Mouse (Mus musculus) layer of hippocampus, adult 11-12 months (tissue): ENCODE measurements at regions not wholly inside any gene's neighbourhood (a gene's known extent, or its start where the extent isn't known, plus 50 kb on each side); places are given as distances from the start of the nearest gene placed in this dataset.

ENCODE experiments used
- DNase-seq: peaks from one replicate; pipeline ENCODE4 v3.0.0; 2022; ENCODE audit warnings: low spot score

- DNase-seq: no peak
These were observed 295.2 kb upstream of the Gadl1 start for GRCm38 (mm10) chr9:115614007-115614406.

DNA sequence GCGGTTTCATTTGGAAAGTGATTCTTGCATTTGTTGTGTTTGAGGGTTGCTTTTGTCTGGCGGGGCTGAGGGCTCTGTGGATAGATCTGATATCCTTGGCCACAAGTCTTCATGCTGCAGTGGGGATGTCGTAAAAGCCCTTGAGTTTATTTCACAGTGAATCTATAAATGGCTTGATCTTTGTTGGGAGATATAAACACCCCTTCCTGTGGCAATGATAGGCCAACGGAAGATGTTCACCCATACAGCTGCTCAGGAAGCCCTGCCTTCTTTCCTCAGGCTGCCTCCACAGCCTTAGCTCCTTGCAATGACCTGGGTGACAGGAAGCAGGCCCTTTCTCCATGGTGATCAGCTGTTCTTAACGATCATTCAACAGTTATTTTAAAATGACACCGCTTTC is 291.3 kb upstream of the Gadl1 start:
- DNase-seq: no peak

- DNase-seq: no peak
These were observed 285.3 kb upstream of the Gadl1 start for GRCm38 (mm10) chr9:115623948-115624347.

- no peak for DNase-seq
These were observed 284.3 kb upstream of the Gadl1 start for GRCm38 (mm10) chr9:115624721-115625496.

GRCm38 (mm10) chr9:115627551-115627950 is 281.7 kb upstream of the Gadl1 start:
- DNase-seq: no peak

DNA sequence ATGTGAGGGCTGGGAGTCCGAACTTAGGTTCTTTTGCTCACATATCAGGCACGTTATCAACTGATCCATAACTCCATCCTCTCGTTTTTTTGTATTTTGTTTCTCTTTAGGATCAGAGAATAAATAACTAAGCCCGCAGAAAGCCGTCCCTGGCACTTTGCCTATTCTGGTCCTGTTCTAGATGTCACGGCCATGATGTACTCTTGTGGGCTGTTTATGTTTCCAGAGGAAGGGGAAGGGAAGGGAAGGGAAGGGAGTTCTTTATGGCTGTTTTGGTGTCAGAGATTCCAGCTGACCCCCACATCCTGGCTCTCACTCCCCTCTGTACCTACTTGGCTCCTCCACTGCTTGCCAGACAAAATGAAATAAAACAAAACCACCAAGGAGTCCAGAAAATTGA is 272.1 kb upstream of the Gadl1 start:
- DNase-seq: no peak

GRCm38 (mm10) chr9:115640781-115641180 is 268.5 kb upstream of the Gadl1 start:
- DNase-seq: no peak

DNA sequence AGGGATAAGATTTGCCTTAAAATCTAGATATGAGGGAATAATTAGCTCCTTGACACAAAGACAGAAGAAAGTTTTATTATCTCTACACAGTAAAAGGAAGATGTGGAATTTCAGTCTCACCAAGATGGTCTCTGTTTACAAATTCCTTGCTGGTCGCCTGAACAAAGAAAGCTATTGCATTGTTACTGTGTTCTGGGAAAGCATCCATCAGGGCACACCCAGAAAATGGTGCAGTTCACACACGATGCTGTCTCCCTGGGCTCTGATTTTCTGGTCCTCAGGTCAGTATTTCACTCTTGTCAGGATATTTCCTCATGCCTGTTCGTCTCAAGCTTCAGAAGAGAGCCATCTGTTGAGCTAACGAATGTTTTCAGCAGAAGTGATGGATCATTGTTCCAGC is 267.2 kb upstream of the Gadl1 start:
- DNase-seq: no peak

- no peak for DNase-seq
These were observed 264.3 kb upstream of the Gadl1 start for GRCm38 (mm10) chr9:115644953-115645352.

DNA sequence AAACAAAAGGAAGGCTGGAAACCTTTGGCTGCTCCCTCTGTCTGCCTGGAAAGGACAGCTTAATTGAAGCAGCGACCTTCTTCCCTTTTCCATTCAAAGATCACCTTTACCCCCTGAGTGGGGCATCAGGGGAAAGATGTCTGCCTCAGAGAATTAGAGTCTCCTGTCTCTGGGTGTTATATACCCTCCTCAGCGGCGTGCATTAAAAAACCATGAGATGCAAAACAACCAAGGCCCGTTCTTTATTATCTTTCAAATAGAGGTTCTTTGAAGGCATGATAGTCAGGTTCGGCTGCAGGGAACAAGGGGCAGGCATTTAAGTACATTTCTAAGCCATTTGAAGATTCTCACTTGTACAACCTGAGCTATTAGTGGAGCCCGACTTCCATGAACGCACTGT is 263.0 kb upstream of the Gadl1 start:
- no peak for DNase-seq

DNA sequence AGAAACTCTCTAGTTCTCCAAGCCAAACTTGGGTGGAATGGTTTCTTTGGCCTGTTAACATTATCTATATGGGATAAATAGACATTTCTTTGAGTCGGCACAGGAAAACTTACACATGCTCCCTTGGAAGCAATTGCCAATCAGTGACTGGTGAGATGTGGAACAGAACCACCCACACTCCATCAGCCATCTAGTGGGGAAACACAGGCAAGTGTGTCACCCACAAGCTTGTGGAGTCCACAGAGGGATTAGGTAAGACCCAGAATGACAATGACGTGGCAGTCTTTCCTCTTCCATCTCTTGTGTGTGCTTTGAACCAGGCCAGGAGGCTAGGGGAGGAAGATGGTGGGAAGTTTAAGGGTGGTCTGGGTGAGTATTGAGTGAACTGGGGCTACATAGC is 257.5 kb upstream of the Gadl1 start:
- peak; percentile 45 for DNase-seq

- DNase-seq: no peak
These were observed 256.1 kb upstream of the Gadl1 start for GRCm38 (mm10) chr9:115653116-115653515.

- no peak for DNase-seq
These were observed 254.3 kb upstream of the Gadl1 start for GRCm38 (mm10) chr9:115654933-115655332.

DNA sequence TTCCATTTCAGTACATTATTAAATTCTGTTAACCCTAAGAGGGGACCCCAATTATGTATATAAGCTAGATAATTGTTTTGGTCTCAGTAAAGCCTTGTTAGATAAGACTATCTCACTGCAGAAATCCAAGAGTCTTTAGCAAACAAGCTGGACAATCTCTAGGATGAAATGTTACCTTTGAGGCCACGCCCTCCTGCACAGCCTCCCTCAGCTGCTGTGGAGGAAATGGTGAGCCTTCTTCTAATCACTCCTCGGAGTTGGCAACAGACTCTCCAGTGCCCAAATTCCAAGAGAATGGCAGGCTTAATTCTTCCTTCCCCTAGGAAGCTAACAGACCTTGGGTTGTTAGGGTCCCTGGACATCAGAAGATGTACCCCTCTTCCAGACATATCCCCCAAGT is 252.7 kb upstream of the Gadl1 start:
- DNase-seq: no peak

GRCm38 (mm10) chr9:115656994-115657713 is 252.1 kb upstream of the Gadl1 start:
- DNase-seq: no peak

DNA sequence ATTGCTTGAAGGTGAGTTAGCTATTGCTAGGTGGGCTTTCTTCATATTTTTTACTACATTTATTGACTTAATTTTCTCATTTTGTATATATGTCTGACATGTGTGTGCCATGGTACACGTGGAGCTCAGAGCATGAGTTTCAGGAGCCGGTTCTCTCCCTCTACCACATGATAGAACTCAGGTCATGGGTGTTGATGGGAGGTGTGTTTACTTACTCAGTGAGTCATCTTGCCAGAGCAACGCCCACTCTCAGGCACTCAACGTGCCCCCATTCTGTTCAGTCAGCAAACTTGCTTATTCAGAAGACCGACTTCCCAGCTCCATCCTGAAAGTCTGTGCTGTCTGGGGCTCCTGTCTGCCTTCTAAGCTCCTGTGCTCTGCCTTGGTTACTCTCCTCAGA is 250.8 kb upstream of the Gadl1 start:
- no peak for DNase-seq

DNA sequence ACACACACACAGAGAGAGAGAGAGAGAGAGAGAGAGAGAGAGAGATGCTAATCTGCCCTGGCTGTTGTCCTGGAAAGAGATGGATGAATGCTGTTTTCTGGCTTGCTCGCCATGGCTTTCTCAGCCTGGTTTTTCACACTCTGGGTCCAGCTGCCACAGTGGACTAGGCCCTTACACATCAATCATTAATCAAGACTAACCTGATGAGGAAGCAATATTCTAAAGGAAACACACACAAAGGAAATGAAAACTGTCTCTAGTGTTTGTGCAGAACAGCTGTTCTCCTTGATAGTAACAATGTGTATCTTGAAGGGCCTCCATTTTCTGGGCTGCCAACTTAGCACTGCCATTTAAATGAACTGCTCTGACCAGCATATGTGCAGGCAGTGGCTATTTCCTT is 248.9 kb upstream of the Gadl1 start:
- DNase-seq: no peak

DNA sequence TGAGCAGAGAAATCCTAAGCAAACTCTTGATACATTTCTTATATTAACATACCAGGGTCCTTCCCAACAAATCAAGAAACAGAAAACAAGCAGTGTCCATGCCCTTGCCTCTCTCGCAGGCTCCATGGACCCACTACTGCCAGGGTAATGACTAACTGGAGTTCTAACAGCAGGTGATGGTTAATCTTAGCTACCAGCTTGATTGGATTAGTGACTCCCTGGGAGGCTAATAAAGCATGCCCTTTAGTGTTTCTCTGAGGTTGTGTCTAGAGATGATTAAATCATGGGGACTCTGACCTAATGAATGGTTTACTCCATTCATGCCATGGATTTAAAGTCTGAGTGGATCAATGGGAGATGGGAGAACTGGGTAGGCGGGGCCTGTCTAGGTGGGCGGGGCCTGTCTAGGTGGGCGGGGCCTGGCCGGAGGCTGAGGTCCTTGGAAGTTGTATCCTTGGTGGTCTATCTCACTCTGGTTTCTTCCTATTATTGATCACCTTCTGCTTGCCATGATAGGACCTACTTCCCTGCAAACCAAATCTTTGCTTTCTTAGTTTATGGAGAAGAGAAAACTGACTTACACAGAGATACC is 247.3 kb upstream of the Gadl1 start:
- DNase-seq: no peak

- no peak for DNase-seq
These were observed 243.8 kb upstream of the Gadl1 start for GRCm38 (mm10) chr9:115665337-115666004.

GRCm38 (mm10) chr9:115666530-115666929 is 242.7 kb upstream of the Gadl1 start:
- DNase-seq: no peak

DNA sequence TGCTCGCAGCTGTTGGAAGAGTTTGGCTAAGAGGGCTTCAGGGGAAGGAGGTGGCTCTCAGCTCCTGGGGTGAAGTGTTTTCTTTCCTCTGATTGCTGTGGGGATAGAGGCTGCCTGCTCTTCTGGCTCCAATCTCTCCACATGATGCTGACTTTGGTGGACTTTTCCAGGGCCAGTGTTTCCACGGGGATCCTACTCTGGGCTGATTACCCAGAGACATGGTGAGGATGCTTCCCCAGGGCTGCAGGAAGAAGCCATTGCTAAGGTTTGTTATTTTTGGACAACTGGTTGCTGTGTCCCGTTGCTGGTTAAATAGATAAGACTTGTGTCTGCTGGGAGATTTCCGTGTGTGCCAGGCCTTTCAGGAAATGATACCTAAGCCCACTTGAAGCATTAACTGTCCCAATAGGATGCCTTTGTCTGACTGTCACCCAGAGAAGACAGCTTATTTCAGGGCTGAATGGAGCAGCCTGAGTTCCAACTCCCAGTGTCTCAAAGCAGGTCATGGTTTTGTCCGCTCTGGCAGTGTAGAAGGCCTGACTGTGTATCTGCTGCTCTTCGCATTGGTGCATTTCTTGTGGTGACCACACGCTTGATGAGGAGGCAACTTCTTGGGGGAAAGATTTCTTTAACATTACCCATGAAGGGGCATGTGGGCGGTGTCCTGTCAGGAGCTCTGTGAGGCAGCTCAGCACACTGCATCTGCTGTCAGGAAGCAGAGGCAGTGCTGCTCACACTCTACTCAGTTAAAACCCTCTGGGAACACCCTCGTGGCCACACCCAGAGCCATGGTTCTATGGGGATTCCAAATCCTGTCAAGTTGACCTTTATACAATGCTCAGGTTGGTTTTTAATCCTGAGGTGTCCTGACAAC is 228.3 kb upstream of the Gadl1 start:
- DNase-seq: no peak

DNA sequence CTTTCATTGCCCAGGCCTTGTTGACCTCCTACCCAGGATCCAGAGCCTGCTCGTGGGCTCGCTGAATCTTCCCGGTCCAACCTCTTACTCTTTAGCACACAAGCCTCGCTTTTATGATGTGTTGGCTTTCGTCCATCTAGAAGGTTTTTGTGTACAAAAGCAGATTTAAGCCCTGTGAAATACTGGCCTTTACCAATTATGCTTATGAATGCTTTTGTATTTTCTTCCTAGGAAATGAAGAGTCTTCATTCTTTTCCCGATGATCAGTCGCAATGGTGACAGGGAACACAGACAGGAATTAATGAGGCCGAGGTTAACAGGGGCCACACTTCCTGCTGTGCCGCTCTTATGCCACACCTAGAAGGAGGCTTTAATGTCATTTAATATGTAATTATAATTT is 227.4 kb upstream of the Gadl1 start:
- no peak for DNase-seq
